Mouse (Mus musculus) myocyte (in vitro differentiated cells): Measurements from ENCODE around the gene Ank3.

Experiments used
- E2F4 ChIP-seq: IDR thresholded peaks from one replicate; pipeline ENCODE4 v1.6.1; 2011; ENCODE audit warnings: mild to moderate bottlenecking, control low read depth, moderate library complexity; ENCODE audit not compliant: insufficient read depth
- MAX ChIP-seq: IDR thresholded peaks from one replicate; pipeline ENCODE4 v1.6.1; 2011; ENCODE audit warnings: low read depth, mild to moderate bottlenecking, control low read depth
- MYOG ChIP-seq, 3 experiments: IDR thresholded peaks; one replicate each; pipeline ENCODE4 v1.6.1; 2011; ENCODE audit warnings: control low read depth in 2 of 3, low read depth in 2 of 3, mild to moderate bottlenecking in 2 of 3; ENCODE audit not compliant: insufficient read length in 2 of 3, control insufficient read depth in 1 of 3, insufficient read depth in 1 of 3
- POLR2A ChIP-seq: IDR thresholded peaks from one replicate; pipeline ENCODE4 v1.6.1; 2011; ENCODE audit warnings: low read depth, mild to moderate bottlenecking, control low read depth, moderate library complexity; ENCODE audit not compliant: insufficient read length
- TCF12 ChIP-seq: IDR thresholded peaks from one replicate; pipeline ENCODE4 v1.6.1; 2011; ENCODE audit warnings: mild to moderate bottlenecking, control low read depth; ENCODE audit not compliant: poor library complexity, insufficient read depth, severe bottlenecking
- USF1 ChIP-seq: IDR thresholded peaks from one replicate; pipeline ENCODE4 v1.6.1; 2011; ENCODE audit warnings: low read depth, mild to moderate bottlenecking, control low read depth, moderate library complexity

DNA sequence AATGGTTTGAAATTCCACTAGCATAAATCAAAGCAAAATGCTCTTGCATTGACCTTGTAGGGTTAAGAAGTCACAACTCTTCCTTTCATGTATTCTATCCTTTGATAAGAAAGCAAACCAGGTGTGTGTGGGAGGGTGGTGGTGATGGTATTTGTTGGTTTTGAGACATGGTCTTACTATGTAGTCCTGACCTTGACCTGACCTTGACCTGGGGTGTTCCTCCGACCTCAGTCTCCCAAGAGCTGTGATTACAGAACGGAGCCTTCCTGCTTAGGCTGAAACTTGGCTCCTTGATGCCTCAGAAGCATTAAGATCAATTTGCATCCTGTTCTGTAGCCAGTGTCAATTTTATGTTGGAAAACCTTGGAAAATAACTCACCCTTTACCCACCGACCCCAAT lies 397.1 kb downstream of the Ank3 start:
- TF ChIP-seq E2F4 (no peak), POLR2A (no peak), MYOG (IDR thresholded peaks at IDR 0.05; ENCODE audit: control insufficient read depth in 1 of 3, insufficient read depth in 1 of 3, insufficient read length in 2 of 3, low read depth in 2 of 3) (no peak), TCF12 (no peak), MAX (no peak), USF1 (no peak)
